Mouse (Mus musculus): ENCODE measurements around the gene Fgfr1op2.
"Not testable (repeated sequence)": the region's sequence is repeated elsewhere in the genome, so short reads cannot be mapped to it uniquely, and the experiment has no call there.

The Fgfr1op2 gene

GRCm38 (mm10) chr6:146576903-146577302 lies at the start of gene Fgfr1op2:
Fgfr1op2 (plus strand) TSS chr6:146577203.
- DNase-seq: no peak

- DNase-seq: no peak
Measured at GRCm38 (mm10) chr6:146527537-146527936, 49.5 kb upstream of the Fgfr1op2 start.

- DNase-seq: no peak
Measured at GRCm38 (mm10) chr6:146530363-146530762, 46.6 kb upstream of the Fgfr1op2 start.

- no peak for DNase-seq
Measured at GRCm38 (mm10) chr6:146530769-146531168, 46.2 kb upstream of the Fgfr1op2 start.

- DNase-seq: no peak
Measured at GRCm38 (mm10) chr6:146533146-146533545, 43.9 kb upstream of the Fgfr1op2 start.

- DNase-seq: no peak
Measured at GRCm38 (mm10) chr6:146535501-146535900, 41.5 kb upstream of the Fgfr1op2 start.

GRCm38 (mm10) chr6:146537111-146537510 lies 39.9 kb upstream of the Fgfr1op2 start:
- DNase-seq: no peak

- no peak for DNase-seq
Measured at GRCm38 (mm10) chr6:146538071-146538470, 38.9 kb upstream of the Fgfr1op2 start.

GRCm38 (mm10) chr6:146538661-146539060 lies 38.3 kb upstream of the Fgfr1op2 start:
- DNase-seq: no peak

- DNase-seq: no peak
Measured at GRCm38 (mm10) chr6:146540386-146540785, 36.6 kb upstream of the Fgfr1op2 start.

- DNase-seq: no peak
Measured at GRCm38 (mm10) chr6:146544622-146545021, 32.4 kb upstream of the Fgfr1op2 start.

- no peak for DNase-seq
Measured at GRCm38 (mm10) chr6:146545289-146545865, 31.6 kb upstream of the Fgfr1op2 start.

GRCm38 (mm10) chr6:146550421-146550820 lies 26.6 kb upstream of the Fgfr1op2 start:
- no peak for DNase-seq

- DNase-seq: no peak
Measured at GRCm38 (mm10) chr6:146551326-146551725, 25.7 kb upstream of the Fgfr1op2 start.

GRCm38 (mm10) chr6:146562461-146562860 lies 14.5 kb upstream of the Fgfr1op2 start:
- DNase-seq: not testable (repeated sequence)

GRCm38 (mm10) chr6:146572073-146572472 lies 4.9 kb upstream of the Fgfr1op2 start:
- DNase-seq: no peak

- DNase-seq: peak; percentile 96
Measured at GRCm38 (mm10) chr6:146577310-146578109, 507 bp downstream of the Fgfr1op2 start, which contains the start of gene Ints13. Ints13 (minus strand) TSS chr6:146577835.

GRCm38 (mm10) chr6:146578111-146578531 lies 1.1 kb downstream of the Fgfr1op2 start:
- DNase-seq: no peak

- DNase-seq: peak; percentile 17
Measured at GRCm38 (mm10) chr6:146578586-146578985, 1.6 kb downstream of the Fgfr1op2 start.

- DNase-seq: no peak
Measured at GRCm38 (mm10) chr6:146580381-146580926, 3.5 kb downstream of the Fgfr1op2 start.

- DNase-seq: no peak
Measured at GRCm38 (mm10) chr6:146583366-146584046, 6.5 kb downstream of the Fgfr1op2 start.

GRCm38 (mm10) chr6:146585134-146585533 lies 8.1 kb downstream of the Fgfr1op2 start:
- no peak for DNase-seq

- no peak for DNase-seq
Measured at GRCm38 (mm10) chr6:146602601-146603000, 25.6 kb downstream of the Fgfr1op2 start.

All from cerebellum, adult 8-10 months (tissue).